Mouse (Mus musculus) embryonic stem cell, embryonic (primary cell): ENCODE data around the gene Atp8b4.
"Not testable (repeated sequence)": the region's sequence is repeated elsewhere in the genome, so short reads cannot be mapped to it uniquely, and the experiment has no call there.

ENCODE experiments used
- CTCF ChIA-PET, 4 experiments: fragments of 300-600 bp in 2 of 4; fragments of 350-600 bp in 2 of 4; sonication (Branson Sonifier 250); formaldehyde crosslinking; loops; one replicate each; lab custom pipeline; 2022; ENCODE audit warnings: inconsistent platforms in 2 of 4; lab: Charles Lee
- POLR2A ChIA-PET, 4 experiments: fragments of 300-600 bp in 2 of 4; fragments of 350-600 bp in 2 of 4; sonication (Branson Sonifier 250); formaldehyde crosslinking; loops; one replicate each; lab custom pipeline; 2022; ENCODE audit warnings: antibody characterized with exemption in 4 of 4, inconsistent platforms in 1 of 4; lab: Charles Lee

The Atp8b4 gene

GRCm38 (mm10) chr2:126466391-126467134, 33.9 kb downstream of the Atp8b4 start:
- POLR2A ChIA-PET: no interaction called here
- CTCF ChIA-PET: interaction anchor here in 1 of 4 experiments (0.6 kb wide), 1 partner anchor 124 kb away, joined by 8 read pairs; no protein-coding TSS in a partner anchor

DNA sequence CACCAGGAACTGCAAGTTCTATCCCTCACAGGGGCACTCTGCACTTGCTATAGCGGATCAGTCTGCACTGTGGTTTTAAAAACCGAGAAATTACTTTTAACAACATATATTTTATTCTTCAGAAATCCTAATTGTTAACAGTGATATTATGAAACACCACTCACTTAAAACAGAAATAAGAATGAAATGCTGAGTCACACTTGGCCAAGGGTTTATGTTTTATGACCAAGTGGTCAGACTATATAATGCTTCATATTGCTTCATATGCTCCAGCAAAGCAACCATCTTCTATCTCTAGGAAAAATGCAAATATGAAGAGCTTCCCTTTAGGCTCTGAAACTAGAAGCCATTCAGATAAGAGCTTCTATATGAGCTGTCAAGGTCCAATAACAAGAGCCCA, 41.8 kb downstream of the Atp8b4 start:
- POLR2A ChIA-PET: no interaction called here
- CTCF ChIA-PET: no interaction called here

- POLR2A ChIA-PET: interaction anchor here in 1 of 4 experiments (1.5 kb wide), 1 partner anchor 13 kb away, joined by 3 read pairs; no protein-coding TSS in a partner anchor
- CTCF ChIA-PET: not testable (repeated sequence)
These were observed 42.7 kb downstream of the Atp8b4 start for GRCm38 (mm10) chr2:126457759-126458158.

DNA sequence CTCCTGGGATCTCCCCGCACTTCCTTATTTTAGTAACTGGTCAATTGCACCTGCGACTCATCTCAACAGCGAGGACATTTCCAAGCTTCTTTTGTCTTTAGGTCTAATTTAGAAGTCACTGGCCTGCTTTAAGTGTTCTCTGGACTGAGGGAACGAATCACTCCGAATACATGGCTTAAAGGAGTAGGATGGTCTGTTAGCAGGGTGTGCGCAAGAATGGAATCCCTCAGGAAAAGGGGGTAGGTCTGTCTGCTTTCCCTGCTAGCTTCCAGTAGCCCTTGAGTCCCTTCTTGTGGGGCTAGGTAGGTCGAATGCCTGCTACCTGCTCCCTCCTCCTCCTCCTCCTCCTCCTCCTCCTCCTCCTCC, 49.6 kb downstream of the Atp8b4 start:
- ChIA-PET CTCF (no interaction called here), POLR2A (no interaction called here)

- ChIA-PET CTCF (no interaction called here), POLR2A (no interaction called here)
These were observed 50.1 kb downstream of the Atp8b4 start for GRCm38 (mm10) chr2:126450210-126450936.

DNA sequence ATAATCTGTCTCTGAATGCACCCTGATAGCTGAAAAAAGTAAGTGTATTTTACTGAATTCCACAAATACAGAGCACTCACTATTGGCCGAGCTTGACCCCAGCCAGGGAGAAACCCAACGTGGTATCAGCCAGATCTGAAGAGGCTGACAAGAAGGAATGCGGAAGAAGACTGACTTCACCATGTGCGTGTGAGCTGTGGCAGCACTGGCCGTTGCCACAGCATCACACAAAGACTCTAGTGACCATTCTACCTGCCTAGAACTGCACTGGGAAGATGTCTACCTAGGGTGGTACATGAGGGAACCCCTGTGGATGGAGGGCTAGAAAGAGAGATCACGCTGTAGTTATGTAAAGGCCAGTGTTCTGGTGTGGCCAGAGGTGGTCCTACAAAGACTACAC, 55.4 kb downstream of the Atp8b4 start:
- CTCF ChIA-PET: no interaction called here
- POLR2A ChIA-PET: no interaction called here

DNA sequence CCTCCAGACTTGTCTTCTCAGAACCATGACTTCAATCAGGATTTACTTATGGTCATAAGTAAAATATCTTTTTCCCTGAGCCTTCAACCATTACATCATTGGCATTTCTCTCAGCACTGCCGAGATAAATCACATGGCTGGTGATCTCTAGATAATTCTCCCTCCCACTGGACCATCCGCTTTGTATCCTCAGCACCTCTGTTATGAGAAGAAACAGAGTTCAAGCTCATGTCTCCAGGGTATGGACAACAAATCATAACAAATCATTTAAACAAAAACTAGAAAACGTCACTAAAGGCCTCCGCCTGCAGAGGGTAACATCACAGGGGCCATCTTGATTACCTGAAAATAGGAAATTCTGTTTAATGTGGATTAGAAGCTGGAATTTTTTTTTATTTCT, 58.9 kb downstream of the Atp8b4 start:
- ChIA-PET CTCF (no interaction called here), POLR2A (no interaction called here)

- POLR2A ChIA-PET: no interaction called here
- CTCF ChIA-PET: no interaction called here
These were observed 65.8 kb downstream of the Atp8b4 start for GRCm38 (mm10) chr2:126434712-126435111.

- CTCF ChIA-PET: no interaction called here
- POLR2A ChIA-PET: no interaction called here
These were observed 66.2 kb downstream of the Atp8b4 start for GRCm38 (mm10) chr2:126434305-126434704.

- ChIA-PET CTCF (no interaction called here), POLR2A (no interaction called here)
These were observed 67.9 kb downstream of the Atp8b4 start for GRCm38 (mm10) chr2:126432481-126433066.

GRCm38 (mm10) chr2:126429282-126429681, 71.2 kb downstream of the Atp8b4 start:
- CTCF ChIA-PET: interaction anchor here in 3 of 4 experiments (0.7 to 1.1 kb wide), 4 partner anchors 14 to 924 kb away, joined by 3 to 4 read pairs (median 4); no protein-coding TSS in a partner anchor
- POLR2A ChIA-PET: no interaction called here

DNA sequence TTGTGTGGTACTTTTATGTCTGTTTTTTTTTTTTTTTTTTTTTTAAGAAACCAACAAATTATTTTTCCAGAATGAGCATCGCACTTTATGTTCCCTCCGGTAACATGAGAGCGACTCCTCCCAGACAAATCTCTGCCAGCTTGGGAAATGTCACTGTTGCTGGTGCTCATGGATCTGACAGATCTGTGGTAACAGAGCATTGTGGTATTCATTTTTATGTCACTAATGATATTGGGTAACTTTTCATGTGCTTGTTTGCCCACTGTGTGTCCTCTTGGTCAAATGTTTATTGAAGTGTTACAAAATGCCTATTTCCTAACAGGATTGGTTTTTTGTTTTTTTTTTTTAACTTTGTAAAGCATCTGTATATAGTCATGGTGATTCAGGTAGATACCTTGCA, 75.3 kb downstream of the Atp8b4 start:
- ChIA-PET POLR2A (no interaction called here), CTCF (interaction anchor here in 1 of 4 experiments (0.7 kb wide), 1 partner anchor 392 kb away, joined by 10 read pairs; no protein-coding TSS in a partner anchor)

GRCm38 (mm10) chr2:126424714-126425113, 75.8 kb downstream of the Atp8b4 start:
- ChIA-PET POLR2A (no interaction called here), CTCF (interaction anchor here in 1 of 4 experiments (0.7 kb wide), 1 partner anchor 392 kb away, joined by 10 read pairs; no protein-coding TSS in a partner anchor)

GRCm38 (mm10) chr2:126420901-126421300, 79.6 kb downstream of the Atp8b4 start:
- CTCF ChIA-PET: no interaction called here
- POLR2A ChIA-PET: no interaction called here

- CTCF ChIA-PET: no interaction called here
- POLR2A ChIA-PET: no interaction called here
These were observed 81.6 kb downstream of the Atp8b4 start for GRCm38 (mm10) chr2:126418916-126419315.

DNA sequence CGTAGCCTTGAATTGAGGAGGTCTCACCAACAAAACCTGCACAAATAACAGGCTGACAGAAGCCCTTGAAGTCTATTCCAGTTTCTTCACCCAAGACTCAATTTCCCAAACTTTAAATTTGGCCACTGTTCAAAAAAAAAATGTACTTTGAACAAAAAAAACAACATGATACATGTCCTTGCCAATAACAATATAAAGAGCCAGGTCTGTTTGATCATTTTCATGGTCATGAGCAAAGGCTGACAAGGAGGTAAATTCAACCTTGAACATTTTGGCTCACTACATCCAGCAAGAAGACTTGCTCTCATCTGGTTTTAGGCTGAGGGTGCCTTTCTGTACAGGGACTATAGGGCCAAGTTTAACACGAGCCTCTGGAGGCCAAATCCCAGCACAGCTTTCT, 83.7 kb downstream of the Atp8b4 start:
- POLR2A ChIA-PET: no interaction called here

DNA sequence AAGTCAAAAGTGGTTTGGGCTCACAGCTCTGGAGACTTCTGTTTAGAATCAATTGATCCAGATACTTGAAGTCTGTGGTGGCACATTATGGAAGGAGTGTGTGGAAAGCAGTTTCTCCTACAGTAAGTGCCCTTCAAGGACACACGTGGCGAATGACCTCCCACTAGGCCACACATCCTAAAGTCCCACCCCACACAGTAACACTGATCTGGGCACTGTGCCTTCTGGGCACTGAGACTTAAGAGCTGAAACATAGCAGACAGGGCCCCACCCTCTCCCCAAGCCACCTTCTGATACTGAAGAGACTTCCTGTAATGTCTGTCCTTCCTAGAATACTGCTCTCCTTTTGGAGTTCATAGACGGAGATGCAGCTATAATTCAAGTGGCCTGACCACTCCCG, 84.5 kb downstream of the Atp8b4 start:
- ChIA-PET CTCF (no interaction called here), POLR2A (interaction anchor here in 1 of 4 experiments (0.6 kb wide), 1 partner anchor 60 kb away, joined by 3 read pairs; no protein-coding TSS in a partner anchor)

More for the DNA sequence above, 83.7 kb downstream of the Atp8b4 start:
- CTCF ChIA-PET: no interaction called here

DNA sequence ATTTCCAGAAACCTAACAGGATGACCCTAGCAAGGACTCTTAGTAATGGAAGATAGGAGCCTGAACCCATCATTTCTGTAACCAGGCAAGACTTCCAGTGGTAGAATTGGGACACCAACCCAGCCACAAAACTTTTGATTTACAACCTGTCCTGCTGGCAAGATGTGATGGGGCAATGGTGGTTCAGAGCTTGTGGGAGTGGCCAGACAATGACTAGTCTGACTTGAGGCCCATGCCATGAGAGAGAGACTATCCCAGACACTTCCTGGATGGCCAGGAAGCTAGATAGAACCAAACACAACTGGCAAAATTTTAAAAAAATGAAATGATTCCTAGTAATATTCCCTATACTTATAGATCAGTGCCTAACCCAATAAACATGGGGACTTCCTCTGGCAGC, 87.7 kb downstream of the Atp8b4 start:
- ChIA-PET POLR2A (no interaction called here), CTCF (no interaction called here)

DNA sequence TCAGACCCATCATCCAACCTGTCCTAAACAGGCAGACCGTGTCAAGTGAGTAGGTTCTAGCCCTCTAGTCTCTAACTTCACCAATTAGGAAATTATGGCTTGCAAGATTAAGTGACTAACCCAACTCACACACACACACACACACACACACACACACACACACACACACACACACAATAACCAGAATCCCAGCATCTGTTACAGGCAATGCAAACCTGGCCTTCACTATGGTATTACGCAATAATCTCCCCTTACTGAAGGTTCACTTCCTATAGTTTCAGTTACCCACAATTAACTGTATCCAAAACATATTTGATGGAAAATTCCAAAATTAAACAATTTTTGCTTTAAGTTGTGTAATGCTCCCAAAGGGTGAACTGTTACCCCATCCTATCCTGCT, 101.0 kb downstream of the Atp8b4 start:
- ChIA-PET CTCF (no interaction called here), POLR2A (no interaction called here)

DNA sequence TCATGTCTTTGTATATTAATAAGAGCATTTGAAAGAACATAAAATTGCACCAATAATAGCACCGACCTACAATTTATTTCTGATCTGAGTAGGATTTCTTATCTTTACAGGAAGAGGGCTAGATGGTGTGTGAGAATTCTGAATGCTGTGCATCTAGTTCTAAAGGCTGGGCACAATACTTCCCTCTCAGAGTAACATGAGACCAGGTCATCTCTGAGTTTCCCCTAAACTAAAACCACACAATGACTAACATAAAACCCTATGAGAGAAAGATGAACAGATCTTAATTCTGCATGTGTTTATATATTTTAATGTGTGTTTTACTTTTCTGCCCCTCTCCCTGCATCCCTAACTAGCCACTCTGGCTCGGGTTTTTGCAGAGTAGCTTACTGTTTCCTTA, 101.5 kb downstream of the Atp8b4 start:
- ChIA-PET POLR2A (no interaction called here), CTCF (no interaction called here)
